Mouse (Mus musculus): ENCODE data around the gene Gal3st2.
A peak's percentile ranks its signal among the peaks of the same experiment; 100 is the strongest.

GRCm38 (mm10) chr1:93825105-93825674 lies 35.9 kb upstream of the Gal3st2 start:
- TF ChIP-seq CTCF (IDR thresholded peaks at IDR 0.05; ENCODE audit: borderline replicate concordance, insufficient read depth, low read length) = no peak
- peak; percentile 95 for TF ChIP-seq POLR2A (IDR thresholded peaks at IDR 0.05; ENCODE audit: low read depth, low read length)

Measured in embryonic fibroblast, embryonic 13.5 days (primary cell).